26 mouse cellular contexts compared by ENCODE assay signal in the genomic region with DNA sequence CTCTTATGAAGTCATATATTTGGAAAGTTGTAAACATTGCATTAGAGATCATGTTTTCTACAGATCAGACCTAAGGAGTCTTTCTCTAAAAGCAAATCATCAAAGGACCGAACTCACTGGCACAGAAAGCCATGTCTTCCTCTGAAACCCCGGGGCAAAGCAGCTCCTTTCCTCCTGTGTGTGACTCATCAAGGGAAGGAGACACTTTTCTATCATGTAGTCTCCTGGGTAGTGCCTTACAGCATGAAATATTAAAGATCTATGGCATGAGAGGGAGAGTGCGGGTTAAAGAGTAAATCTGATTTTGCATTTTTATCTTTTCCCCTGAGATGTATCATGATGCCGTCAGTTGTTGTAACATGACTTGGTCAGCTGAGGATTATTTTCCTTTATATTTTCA.
A peak's percentile ranks its signal among the peaks of the same experiment; 100 is the strongest.
DNase-seq lines count a peak whose midpoint lies in the region; ATAC-seq and TF ChIP-seq lines count a peak whose summit lies in the region.
"Had no signal": no experiment of that assay in that cellular context is flagged by ENCODE, and none has a peak within 500 bp of the region (broad histone marks: within the 10 kb centered on the region; RNA-seq: fewer than 3 reads in every experiment).

No protein-coding gene starts in this region.

- DNase-seq in frontal cortex, postnatal 10 days (ENCODE audit: low spot score in 2 of 2): no peak
- no peak for DNase-seq in left cerebral cortex, adult 2 months (ENCODE audit: extremely low spot score in 1 of 2, low spot score in 2 of 2)
- DNase-seq in left cerebral cortex, postnatal 14 days (ENCODE audit: low spot score in 2 of 2): no peak
- DNase-seq in midbrain, embryonic 10.5 days (ENCODE audit: low spot score): no peak
- DNase-seq: adrenal gland, adult 2 months; adrenal gland, postnatal 14 days; B cell, adult 2 months; cerebellum, adult 11 months; cerebellum, adult 9-11 months; forebrain, postnatal 0 days; gastrocnemius, postnatal 10 days; gastrocnemius, postnatal 36 days; heart, adult 2 months; heart, postnatal 14 days; heart, postnatal 4 days had no signal

- H3K27me3 ChIP-seq in midbrain, embryonic 15.5 days (replicated peaks): no peaks in the 10 kb centered on the region
- H3K27me3 ChIP-seq in midbrain, embryonic 10.5 days (ENCODE audit: low read depth, poor library complexity, severe bottlenecking): peaks cover 15% of the 10 kb centered on the region
- H3K27me3 ChIP-seq: CH12.LX; embryonic facial prominence, embryonic 12.5 days; embryonic facial prominence, embryonic 15.5 days; heart, embryonic 13.5 days had no signal

- intact Hi-C loops in left cerebral cortex, adult 2 months (cut with DNase I): no loop called here
- intact Hi-C loops in left cerebral cortex, postnatal 14 days (cut with DNase I): no loop called here

- no peak for TF ChIP-seq CTCF in left cerebral cortex, adult 2 months (IDR thresholded peaks at IDR 0.05)

- H3K36me3 ChIP-seq in midbrain, embryonic 15.5 days (replicated peaks): no peaks in the 10 kb centered on the region
- H3K36me3 ChIP-seq in midbrain, embryonic 10.5 days: no peaks in the 10 kb centered on the region
- H3K36me3 ChIP-seq: embryonic facial prominence, embryonic 12.5 days; embryonic facial prominence, embryonic 15.5 days; G1E; heart, embryonic 10.5 days; heart, embryonic 13.5 days had no signal

- H3K4me1 ChIP-seq in midbrain, embryonic 15.5 days: peaks cover 13% of the 10 kb centered on the region; the same call in 1 of the 2 replicates
- H3K4me1 ChIP-seq in midbrain, embryonic 10.5 days: no peaks in the 10 kb centered on the region; the same call in 1 of the 2 replicates
- H3K4me1 ChIP-seq: embryonic facial prominence, embryonic 12.5 days; embryonic facial prominence, embryonic 15.5 days; heart, embryonic 10.5 days had no signal

- no peak overlapping the region for H3K4me3 ChIP-seq in left cerebral cortex, adult 2 months
- H3K4me3 ChIP-seq in midbrain, embryonic 15.5 days: no peak overlapping the region
- H3K4me3 ChIP-seq in midbrain, embryonic 10.5 days: no peak overlapping the region
- H3K4me3 ChIP-seq: embryonic facial prominence, embryonic 12.5 days; embryonic facial prominence, embryonic 15.5 days; heart, adult 2 months; heart, embryonic 10.5 days; heart, embryonic 13.5 days had no signal

- H3K9ac ChIP-seq in midbrain, embryonic 15.5 days: no peak overlapping the region
- H3K9ac ChIP-seq: embryonic facial prominence, embryonic 12.5 days; embryonic facial prominence, embryonic 15.5 days; forebrain, postnatal 0 days; heart, embryonic 13.5 days; hindbrain, embryonic 14.5 days had no signal

- ATAC-seq in frontal cortex, adult (ENCODE audit: low TSS enrichment): peak; percentile 22; the same call in 1 of the 2 replicates
- ATAC-seq in midbrain, embryonic 15.5 days (replicated peaks): 0 out of 2 replicates have a peak, but pooled peaks have one; percentile 55
- ATAC-seq: forebrain, embryonic 14.5 days; forebrain, postnatal 0 days; hindbrain, postnatal 0 days had no signal

- H3K4me2 ChIP-seq in midbrain, embryonic 15.5 days: no peak overlapping the region
- H3K4me2 ChIP-seq: embryonic facial prominence, embryonic 12.5 days; embryonic facial prominence, embryonic 15.5 days; heart, embryonic 13.5 days; hindbrain, embryonic 14.5 days had no signal

- H3K27ac ChIP-seq in left cerebral cortex, adult 2 months: 0 out of 2 replicates have a peak overlapping the region, but pooled peaks have one; percentile 6
- no peak overlapping the region for H3K27ac ChIP-seq in midbrain, embryonic 15.5 days
- H3K27ac ChIP-seq in midbrain, embryonic 10.5 days (replicated peaks): no peak overlapping the region
- H3K27ac ChIP-seq: embryonic facial prominence, embryonic 12.5 days; embryonic facial prominence, embryonic 15.5 days; heart, adult 2 months; heart, embryonic 10.5 days; heart, embryonic 13.5 days; hindbrain, embryonic 14.5 days; hindbrain, postnatal 0 days had no signal

- H3K9me3 ChIP-seq in midbrain, embryonic 15.5 days: no peaks in the 10 kb centered on the region
- H3K9me3 ChIP-seq in midbrain, embryonic 10.5 days (replicated peaks): no peaks in the 10 kb centered on the region
- H3K9me3 ChIP-seq: embryonic facial prominence, embryonic 12.5 days; embryonic facial prominence, embryonic 15.5 days; G1E; heart, embryonic 10.5 days; heart, embryonic 13.5 days had no signal

- 55% methylated on average over 4 of the region's 4 CpGs for WGBS in midbrain, embryonic 15.5 days
- WGBS in midbrain, embryonic 10.5 days: 90% methylated on average over 4 of the region's 4 CpGs
